Mouse (Mus musculus) limb, embryonic 11.5 days (tissue): ENCODE data around the gene Zmynd15. TPM values are rescaled to one million over a fixed set of nuclear protein-coding genes. Genes with fewer than 3 reads are reported as not detected.

Experiments
- ATAC-seq: fragments of 200-750 bp; cut with Nextera tagmentation; 2 replicates; pipeline ENCODE4 v1.8.0; 2017; ENCODE audit warnings: low read depth; ENCODE audit not compliant: insufficient number of reproducible peaks, low FRiP score, low TSS enrichment
- DNase-seq: peaks from one replicate; pipeline ENCODE4 v3.0.0-alpha.2; 2015; ENCODE audit warnings: low spot score
- H3K27ac ChIP-seq: fragments of 300-500 bp; sonication (generic); replicated peaks from 2 replicates; pipeline ENCODE4 v1.5.1; 2014; ENCODE audit warnings: low read depth, mild to moderate bottlenecking, low read length
- H3K27me3 ChIP-seq: fragments of 300-500 bp; sonication (generic); 2 replicates; pipeline ENCODE4 v1.6.1; 2014; ENCODE audit warnings: mild to moderate bottlenecking, low read length, mixed read lengths; ENCODE audit not compliant: control insufficient read depth, insufficient read depth
- H3K36me3 ChIP-seq: fragments of 300-500 bp; sonication (generic); 2 replicates; pipeline ENCODE4 v1.6.1; 2014; ENCODE audit warnings: mild to moderate bottlenecking, low read length, moderate library complexity, mixed read lengths; ENCODE audit not compliant: control insufficient read depth, insufficient read depth
- H3K4me1 ChIP-seq: fragments of 300-500 bp; sonication (generic); 2 replicates; pipeline ENCODE4 v1.6.1; 2014; ENCODE audit warnings: low read length, mixed read lengths; ENCODE audit not compliant: control insufficient read depth, insufficient read depth
- H3K4me2 ChIP-seq: fragments of 300-500 bp; sonication (generic); 2 replicates; pipeline ENCODE4 v1.6.1; 2014; ENCODE audit warnings: low read depth, mild to moderate bottlenecking, moderate library complexity; ENCODE audit not compliant: severe bottlenecking
- H3K4me3 ChIP-seq: fragments of 300-500 bp; sonication (generic); 2 replicates; pipeline ENCODE4 v1.5.1; 2014; ENCODE audit warnings: low read depth, low read length
- H3K9ac ChIP-seq: fragments of 300-500 bp; sonication (generic); 2 replicates; pipeline ENCODE4 v1.6.1; 2014; ENCODE audit warnings: mild to moderate bottlenecking, low read length
- H3K9me3 ChIP-seq: fragments of 300-500 bp; sonication (generic); 2 replicates; pipeline ENCODE4 v1.6.1; 2016; ENCODE audit warnings: low read length; ENCODE audit not compliant: control insufficient read depth
- WGBS: fragments of 180-500 bp; shearing (Covaris S2); extraction: QIAGEN DNeasy Blood & Tissue Kit; methylation state at CpG from one replicate; pipeline ENCODE4 v1.1.7; 2014; 5-methylcytosine and 5-hydroxymethylcytosine counted together
- polyA plus RNA-seq: library from polyadenylated mRNA; unstranded; fragments of >200 nt; fragmentation: Nextera tagmentation; extraction: Ambion mirVana; gene quantifications from 2 replicates; pipeline ENCODE4 v1.2.1, GENCODE M21; 2014

Gene Zmynd15
- polyA plus RNA-seq, 1 experiment from 2014 or later, result 0.15 TPM

DNA sequence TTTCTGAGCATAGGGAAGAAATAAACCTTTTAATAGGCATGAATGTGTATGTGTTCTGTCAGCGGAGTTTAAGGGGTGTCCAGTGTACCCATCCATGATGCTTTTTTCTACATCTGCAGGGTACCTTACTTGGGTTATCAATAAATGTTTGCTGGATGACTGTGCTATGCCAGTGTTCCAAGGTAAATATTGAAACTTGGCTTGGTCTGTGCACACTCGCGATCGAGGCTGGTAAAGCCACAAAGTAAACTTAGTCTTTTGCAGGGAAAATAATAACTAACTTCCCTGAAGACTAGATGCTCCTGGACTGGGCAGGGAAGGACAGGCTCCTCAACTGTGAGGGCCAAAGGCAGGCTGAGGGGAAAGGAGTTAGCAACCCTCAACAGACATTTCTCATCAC lies 18.6 kb upstream of the Zmynd15 start:
- WGBS, result 94% methylated on average over 4 of the region's 4 CpGs
- peaks cover 12% of the 10 kb centered on the region; the same call in 1 of the 2 replicates for H3K36me3 ChIP-seq
- no peaks in the 10 kb centered on the region for H3K27me3 ChIP-seq
- no peak overlapping the region for H3K4me3 ChIP-seq
- DNase-seq (no peak), ATAC-seq (no peak)
- H3K4me1 ChIP-seq, result no peaks in the 10 kb centered on the region
- no peaks in the 10 kb centered on the region for H3K9me3 ChIP-seq
- H3K4me2 ChIP-seq, result no peak overlapping the region
- H3K9ac ChIP-seq, result no peak overlapping the region
- no peak overlapping the region for H3K27ac ChIP-seq

DNA sequence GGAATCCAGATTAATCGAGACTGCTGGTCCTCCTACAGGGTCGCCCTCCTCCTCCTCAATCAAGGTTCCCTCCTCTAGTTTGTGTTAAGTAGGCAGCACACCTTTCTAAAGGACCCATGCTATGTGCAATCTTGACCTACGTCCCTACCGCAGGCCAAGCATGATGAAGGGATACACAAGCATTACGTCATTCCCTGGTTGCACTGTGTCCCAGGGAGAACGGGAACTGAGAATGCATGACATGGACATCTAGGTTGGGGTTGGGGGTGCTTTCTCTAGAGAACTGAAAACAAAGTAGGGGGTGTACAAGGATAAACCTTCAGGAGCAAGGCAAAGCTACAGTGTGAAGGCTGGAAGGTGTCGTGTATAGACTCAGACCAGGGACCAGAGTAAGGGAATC lies 17.4 kb upstream of the Zmynd15 start:
- no peak for ATAC-seq
- 96% methylated on average over 7 of the region's 7 CpGs for WGBS

DNA sequence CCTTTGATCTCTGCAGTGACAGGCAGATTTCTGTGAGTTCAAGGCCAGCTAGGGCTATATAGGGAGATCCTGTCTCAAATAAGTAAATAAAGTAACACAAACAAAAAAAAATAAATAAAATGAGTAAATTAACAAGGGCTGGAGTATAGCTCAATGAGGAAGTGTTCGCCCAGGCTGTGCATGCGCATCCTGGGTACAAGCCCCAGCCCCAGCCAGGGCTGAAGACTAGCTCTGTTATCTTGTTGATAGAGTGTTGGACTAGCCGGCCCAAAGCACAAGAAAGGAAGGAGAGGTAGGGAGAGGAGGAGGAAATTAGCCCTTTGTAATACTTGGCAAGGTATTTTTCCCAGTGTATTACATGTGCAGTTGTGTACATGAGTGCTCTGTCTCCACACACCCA lies 15.3 kb upstream of the Zmynd15 start:
- Histone ChIP-seq H3K4me1 (no peaks in the 10 kb centered on the region), H3K9ac (no peak overlapping the region), H3K27me3 (no peaks in the 10 kb centered on the region), H3K4me2 (no peak overlapping the region), H3K4me3 (no peak overlapping the region), H3K27ac (no peak overlapping the region), H3K9me3 (no peaks in the 10 kb centered on the region), H3K36me3 (peaks cover 3% of the 10 kb centered on the region; the same call in 1 of the 2 replicates)
- ATAC-seq (no peak), DNase-seq (no peak)
- WGBS, result 84% methylated on average over 3 of the region's 3 CpGs

More for the DNA sequence above, 17.4 kb upstream of the Zmynd15 start:
- Histone ChIP-seq H3K9ac (no peak overlapping the region), H3K9me3 (no peaks in the 10 kb centered on the region), H3K4me2 (no peak overlapping the region), H3K4me1 (no peaks in the 10 kb centered on the region), H3K27ac (no peak overlapping the region), H3K36me3 (peaks cover 9% of the 10 kb centered on the region; the same call in 1 of the 2 replicates), H3K27me3 (no peaks in the 10 kb centered on the region), H3K4me3 (no peak overlapping the region)
- no peak for DNase-seq

DNA sequence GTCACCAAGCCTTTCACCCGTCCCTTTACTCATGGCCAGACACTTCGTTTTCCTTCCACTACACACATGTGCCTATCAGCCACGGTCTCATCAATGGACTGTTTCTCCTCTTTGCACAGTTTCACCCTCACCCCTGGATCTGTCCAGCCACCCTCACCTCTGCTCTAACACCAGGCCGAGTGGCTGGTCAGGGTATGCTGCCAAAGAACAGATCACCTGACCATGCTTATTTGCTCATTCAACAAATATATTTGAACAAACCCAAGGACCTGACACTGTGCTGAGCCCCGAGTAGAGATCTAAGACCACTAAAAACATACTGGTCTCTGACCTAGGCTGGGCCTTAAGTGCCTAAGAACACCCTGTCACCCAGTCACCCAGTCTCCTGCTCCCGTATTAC lies 14.6 kb upstream of the Zmynd15 start:
- no peaks in the 10 kb centered on the region for H3K27me3 ChIP-seq
- H3K36me3 ChIP-seq, result no peaks in the 10 kb centered on the region; the same call in 1 of the 2 replicates
- H3K9me3 ChIP-seq, result no peaks in the 10 kb centered on the region
- no peak overlapping the region for H3K27ac ChIP-seq
- no peak overlapping the region for H3K9ac ChIP-seq
- WGBS, result 81% methylated on average over 6 of the region's 6 CpGs
- H3K4me2 ChIP-seq, result no peak overlapping the region
- H3K4me1 ChIP-seq, result no peaks in the 10 kb centered on the region
- no peak overlapping the region for H3K4me3 ChIP-seq
- no peak for ATAC-seq
- DNase-seq, result no peak

DNA sequence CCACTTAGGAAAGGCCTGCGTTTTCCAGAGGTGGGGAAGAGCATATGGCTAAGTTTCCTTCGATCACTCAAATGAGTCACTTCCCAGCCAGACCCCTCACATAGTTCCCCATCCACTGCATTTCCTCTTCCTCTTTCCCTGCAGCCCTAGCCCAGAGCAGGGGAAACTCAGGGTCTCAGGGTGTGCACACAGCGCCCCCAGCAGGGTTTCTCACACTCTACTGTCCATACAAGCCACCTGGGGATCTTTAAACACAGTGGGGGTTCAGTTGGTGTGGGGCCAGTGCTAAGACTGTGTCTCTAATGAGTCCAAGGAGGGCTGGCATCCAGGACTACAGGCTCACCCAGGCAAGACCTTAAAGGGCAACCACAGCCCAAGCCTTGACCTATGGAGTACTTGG lies 12.5 kb upstream of the Zmynd15 start:
- WGBS, result 42% methylated on average over 3 of the region's 3 CpGs
- H3K9ac ChIP-seq, result no peak overlapping the region
- no peaks in the 10 kb centered on the region for H3K9me3 ChIP-seq
- H3K27me3 ChIP-seq, result no peaks in the 10 kb centered on the region
- no peak overlapping the region for H3K4me2 ChIP-seq
- no peak overlapping the region for H3K4me3 ChIP-seq
- ATAC-seq, result no peak
- no peak overlapping the region for H3K27ac ChIP-seq
- H3K4me1 ChIP-seq, result no peaks in the 10 kb centered on the region
- no peak for DNase-seq
- H3K36me3 ChIP-seq, result no peaks in the 10 kb centered on the region

DNA sequence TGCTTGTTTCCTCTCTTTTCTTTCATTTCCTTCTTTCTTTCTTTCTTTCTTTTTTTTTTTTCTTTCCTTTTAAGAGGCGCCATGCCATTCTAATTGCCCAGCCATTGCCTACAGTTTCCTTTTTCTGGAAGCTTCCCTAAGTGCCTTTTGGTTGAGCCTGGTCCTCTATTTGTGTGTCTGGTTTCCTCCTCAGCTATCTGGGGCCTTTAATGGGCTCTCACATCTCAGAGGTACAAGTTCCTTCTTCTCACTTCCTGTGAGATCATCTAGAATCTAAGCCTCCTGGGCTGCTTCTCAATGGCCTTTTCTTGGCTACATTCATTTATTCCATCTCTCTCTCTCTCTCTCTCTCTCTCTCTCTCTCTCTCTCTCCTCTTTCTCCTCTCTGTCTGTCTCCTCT lies 11.9 kb upstream of the Zmynd15 start:
- H3K4me3 ChIP-seq, result no peak overlapping the region
- 87% methylated on average over 1 of the region's 1 CpGs for WGBS
- H3K4me2 ChIP-seq, result no peak overlapping the region
- H3K9ac ChIP-seq, result no peak overlapping the region
- DNase-seq, result no peak
- no peaks in the 10 kb centered on the region for H3K9me3 ChIP-seq
- ATAC-seq, result no peak
- H3K36me3 ChIP-seq, result no peaks in the 10 kb centered on the region
- peaks cover 2% of the 10 kb centered on the region; the same call in 1 of the 2 replicates for H3K4me1 ChIP-seq
- no peaks in the 10 kb centered on the region for H3K27me3 ChIP-seq
- no peak overlapping the region for H3K27ac ChIP-seq

DNA sequence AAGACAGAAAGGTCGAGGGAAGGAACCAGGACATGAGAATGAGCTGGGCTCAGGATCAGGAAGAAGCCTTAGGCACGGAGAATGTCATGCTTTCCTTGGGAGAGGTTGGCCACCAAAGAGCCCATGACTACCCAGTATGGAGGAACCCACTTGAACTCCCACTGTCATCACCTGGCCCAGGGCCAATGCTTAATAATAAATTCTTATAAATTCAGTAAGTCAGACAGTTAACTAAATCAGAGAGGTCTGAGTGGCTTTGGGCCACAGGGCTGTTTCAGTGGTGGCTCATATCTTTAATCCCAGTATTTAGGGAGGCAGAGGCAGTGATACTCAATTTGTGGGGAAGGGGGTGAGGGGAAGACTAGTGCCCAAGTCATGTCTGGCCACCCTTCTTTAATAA lies 8.3 kb upstream of the Zmynd15 start:
- Histone ChIP-seq H3K36me3 (no peaks in the 10 kb centered on the region), H3K4me3 (no peak overlapping the region), H3K27ac (no peak overlapping the region), H3K27me3 (no peaks in the 10 kb centered on the region), H3K4me1 (peaks cover 5% of the 10 kb centered on the region; the same call in 1 of the 2 replicates), H3K9ac (no peak overlapping the region), H3K4me2 (no peak overlapping the region), H3K9me3 (no peaks in the 10 kb centered on the region)
- ATAC-seq (no peak), DNase-seq (no peak)
- WGBS, result 85% methylated on average over 2 of the region's 2 CpGs

DNA sequence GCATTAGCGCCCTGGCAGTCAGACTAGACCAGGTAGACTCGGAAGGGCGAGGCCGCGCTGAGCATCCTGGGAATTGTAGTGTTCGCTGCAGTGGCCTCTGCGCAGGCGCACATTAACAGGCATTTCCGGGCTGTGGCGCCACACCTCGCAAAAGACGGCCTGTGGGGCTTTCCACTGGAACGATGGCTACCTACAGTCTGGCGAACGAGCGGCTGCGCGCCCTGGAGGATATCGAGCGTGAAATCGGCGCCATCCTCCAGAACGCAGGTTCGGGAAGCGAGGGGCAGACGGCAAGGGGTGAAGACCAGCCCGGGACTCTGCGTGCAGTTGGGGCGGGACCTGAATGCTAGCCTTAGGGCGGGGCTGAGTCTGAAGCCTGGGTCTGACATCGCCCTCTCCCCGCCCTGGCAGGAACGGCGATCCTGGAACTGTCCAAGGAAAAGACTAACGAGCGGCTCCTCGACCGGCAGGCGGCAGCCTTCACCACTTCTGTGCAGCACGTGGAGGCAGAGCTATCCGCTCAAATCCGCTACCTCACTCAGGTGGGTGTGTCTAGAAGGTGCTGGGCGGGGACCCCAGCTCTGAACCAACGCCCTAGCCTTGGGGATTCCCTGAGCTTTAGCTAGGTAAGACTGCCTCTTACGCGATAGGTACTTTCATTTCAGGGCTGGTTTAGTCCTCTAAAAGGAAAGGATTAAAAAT lies 7.3 kb upstream of the Zmynd15 start, which contains the start of gene Med11:
Med11 (plus strand) TSS at position 123 of the 702 bp plus-strand sequence.
- H3K27me3 ChIP-seq, result no peaks in the 10 kb centered on the region
- peaks cover 5% of the 10 kb centered on the region; the same call in 1 of the 2 replicates for H3K4me1 ChIP-seq
- no peaks in the 10 kb centered on the region for H3K36me3 ChIP-seq
- ATAC-seq (peak; percentile 96), DNase-seq (peak; percentile 96)
- H3K4me2 ChIP-seq, result peak within 1 kb of the TSS; percentile 60
- H3K9me3 ChIP-seq, result no peaks in the 10 kb centered on the region
- under 1% methylated on average over 46 of the region's 46 CpGs for WGBS
- peak within 1 kb of the TSS; percentile 94 for H3K27ac ChIP-seq
- peak within 1 kb of the TSS; percentile 77 for H3K9ac ChIP-seq
- peak within 1 kb of the TSS; percentile 73 for H3K4me3 ChIP-seq
